Mouse (Mus musculus): ENCODE results near the gene Adipoq.

GRCm38 (mm10) chr16:23165441-23165840 is 19.1 kb downstream of the Adipoq start:
- TF ChIP-seq CTCF (IDR thresholded peaks at IDR 0.05) (peak; percentile 35), EP300 (IDR thresholded peaks at IDR 0.05; ENCODE audit: insufficient read depth, low read depth, low read length) (no peak)

All from heart, adult 2 months (tissue).